ENCODE assay signal across 13 mouse cellular contexts in the genomic region with DNA sequence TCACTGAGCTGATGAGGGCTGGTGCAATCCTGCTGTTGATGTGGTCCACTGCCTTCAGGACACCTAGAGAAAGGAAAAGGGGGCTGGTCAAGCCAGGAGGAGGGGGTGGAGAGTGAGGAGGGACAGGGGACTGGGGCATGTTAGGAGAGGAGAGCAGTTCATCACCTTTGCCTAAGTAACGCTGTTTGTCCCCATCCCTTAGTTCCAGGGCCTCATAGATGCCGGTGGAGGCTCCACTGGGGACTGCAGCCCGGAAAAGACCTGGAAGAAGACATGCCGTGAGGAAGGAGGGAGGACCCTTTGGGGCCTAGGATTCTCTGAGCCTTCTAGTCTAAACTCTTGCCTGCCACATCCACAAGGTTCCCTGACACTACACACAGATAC. TPM values are rescaled to one million over a fixed set of nuclear protein-coding genes. Genes with fewer than 3 reads are reported as not detected.
DNase-seq lines count a peak whose midpoint lies in the region; ATAC-seq and TF ChIP-seq lines count a peak whose summit lies in the region.
"Had no signal": no experiment of that assay in that cellular context is flagged by ENCODE, and none has a peak within 500 bp of the region (broad histone marks: within the 10 kb centered on the region; RNA-seq: fewer than 3 reads in every experiment).

No protein-coding gene starts in this region.

- H3K9me3 ChIP-seq in heart, embryonic 10.5 days, result no peaks in the 10 kb centered on the region
- no peaks in the 10 kb centered on the region for H3K9me3 ChIP-seq in neural tube, embryonic 12.5 days
- H3K9me3 ChIP-seq in midbrain, embryonic 10.5 days (replicated peaks), result no peaks in the 10 kb centered on the region
- H3K9me3 ChIP-seq in liver, embryonic 11.5 days (ENCODE audit: control insufficient read depth, low read length), result no peaks in the 10 kb centered on the region
- H3K9me3 ChIP-seq: limb, embryonic 15.5 days had no signal

- ATAC-seq in neural tube, embryonic 12.5 days (ENCODE audit: low FRiP score, low read depth), result no peak
- ATAC-seq in activated CD4-positive, CD25-positive, alpha-beta regulatory T cell, adult 4 months, result no peak
- ATAC-seq in liver, embryonic 11.5 days (replicated peaks; ENCODE audit: low FRiP score), result no peak

- peaks cover 33% of the 10 kb centered on the region for H3K4me1 ChIP-seq in heart, embryonic 10.5 days
- H3K4me1 ChIP-seq in neural tube, embryonic 12.5 days, result peaks cover 16% of the 10 kb centered on the region
- H3K4me1 ChIP-seq in midbrain, embryonic 10.5 days, result peaks cover 40% of the 10 kb centered on the region
- peaks cover 20% of the 10 kb centered on the region for H3K4me1 ChIP-seq in thymus, adult 2 months (replicated peaks; ENCODE audit: control insufficient read depth, insufficient read depth, low read length)
- H3K4me1 ChIP-seq in liver, embryonic 11.5 days (replicated peaks; ENCODE audit: control insufficient read depth, insufficient read depth, low read length), result peaks cover 25% of the 10 kb centered on the region

- TF ChIP-seq POLR2A in thymus, adult 2 months (IDR thresholded peaks at IDR 0.05; ENCODE audit: control insufficient read depth, extremely low read depth, insufficient read depth, low read length, poor library complexity), result no peak

- peak overlapping the region; percentile 71; the same call in 1 of the 2 replicates for H3K4me2 ChIP-seq in neural tube, embryonic 12.5 days (replicated peaks)
- no peak overlapping the region; the same call in 1 of the 2 replicates for H3K4me2 ChIP-seq in liver, embryonic 11.5 days

- H3K36me3 ChIP-seq in heart, embryonic 10.5 days, result no peaks in the 10 kb centered on the region
- H3K36me3 ChIP-seq in neural tube, embryonic 12.5 days, result no peaks in the 10 kb centered on the region
- H3K36me3 ChIP-seq in midbrain, embryonic 10.5 days, result no peaks in the 10 kb centered on the region
- no peaks in the 10 kb centered on the region for H3K36me3 ChIP-seq in thymus, adult 2 months (ENCODE audit: control insufficient read depth, insufficient read depth, low read length)
- no peaks in the 10 kb centered on the region for H3K36me3 ChIP-seq in liver, embryonic 11.5 days (ENCODE audit: control insufficient read depth, insufficient read depth, low read length)

- peak; percentile 89 for DNase-seq in heart, adult 11 months
- no peak for DNase-seq in heart, embryonic 10.5 days (ENCODE audit: low spot score)
- DNase-seq in neural tube, embryonic 10.5 days (ENCODE audit: extremely low spot score, low spot score), result no peak
- DNase-seq in midbrain, embryonic 10.5 days (ENCODE audit: low spot score), result no peak
- DNase-seq in thymus, adult 2 months, result no peak
- no peak for DNase-seq in liver, embryonic 11.5 days (ENCODE audit: low spot score)
- DNase-seq: right cerebral cortex, adult 18-20 months had no signal

- no peak overlapping the region for H3K9ac ChIP-seq in neural tube, embryonic 12.5 days
- no peak overlapping the region for H3K9ac ChIP-seq in liver, embryonic 11.5 days (ENCODE audit: low read depth, low read length)
- H3K9ac ChIP-seq: limb, embryonic 15.5 days had no signal

- peaks cover 67% of the 10 kb centered on the region for H3K27me3 ChIP-seq in heart, embryonic 10.5 days (ENCODE audit: insufficient read depth, poor library complexity, severe bottlenecking)
- H3K27me3 ChIP-seq in neural tube, embryonic 12.5 days (replicated peaks), result peaks cover 14% of the 10 kb centered on the region
- peaks cover 71% of the 10 kb centered on the region for H3K27me3 ChIP-seq in midbrain, embryonic 10.5 days (ENCODE audit: low read depth, poor library complexity, severe bottlenecking)
- H3K27me3 ChIP-seq in thymus, adult 2 months (ENCODE audit: control insufficient read depth, insufficient read depth, low read length), result no peaks in the 10 kb centered on the region
- H3K27me3 ChIP-seq in liver, embryonic 11.5 days (replicated peaks; ENCODE audit: control insufficient read depth, insufficient read depth, low read length), result peaks cover 45% of the 10 kb centered on the region

- H3K27ac ChIP-seq in heart, embryonic 10.5 days, result no peak overlapping the region
- H3K27ac ChIP-seq in neural tube, embryonic 12.5 days, result no peak overlapping the region
- peak overlapping the region; percentile 59 for H3K27ac ChIP-seq in midbrain, embryonic 10.5 days (replicated peaks)
- no peak overlapping the region for H3K27ac ChIP-seq in thymus, adult 2 months (ENCODE audit: control insufficient read depth, insufficient read depth, low read length)
- H3K27ac ChIP-seq in liver, embryonic 11.5 days (ENCODE audit: low read depth, low read length), result no peak overlapping the region
- H3K27ac ChIP-seq: limb, embryonic 15.5 days had no signal

- TF ChIP-seq CTCF in thymus, adult 2 months (IDR thresholded peaks at IDR 0.05; ENCODE audit: borderline replicate concordance, control insufficient read depth, extremely low read depth, insufficient read depth, low read length, poor library complexity), result no peak

- no peak overlapping the region for H3K4me3 ChIP-seq in heart, embryonic 10.5 days
- H3K4me3 ChIP-seq in neural tube, embryonic 12.5 days, result no peak overlapping the region
- H3K4me3 ChIP-seq in midbrain, embryonic 10.5 days, result peak overlapping the region; percentile 58
- H3K4me3 ChIP-seq in thymus, adult 2 months (ENCODE audit: control insufficient read depth, insufficient read depth, low read length), result no peak overlapping the region
- no peak overlapping the region for H3K4me3 ChIP-seq in liver, embryonic 11.5 days (ENCODE audit: low read depth, low read length)

- WGBS in heart, embryonic 10.5 days, result 29% methylated on average over 4 of the region's 4 CpGs
- WGBS in neural tube, embryonic 12.5 days, result 33% methylated on average over 4 of the region's 4 CpGs
- 23% methylated on average over 4 of the region's 4 CpGs for WGBS in midbrain, embryonic 10.5 days
- 93% methylated on average over 4 of the region's 4 CpGs for WGBS in thymus, adult 2 months
- 65% methylated on average over 4 of the region's 4 CpGs for WGBS in liver, embryonic 11.5 days

RNA-seq across cellular contexts. Expression of gene Eno2, which starts 1.9 kb away (rescaled TPM):
- polyA plus RNA-seq in heart, embryonic 10.5 days (2016; fragmentation: Nextera tagmentation; extraction: Ambion mirVana), result 4.5 and 4.8 TPM in 2 replicates
- 25.2 and 27.8 TPM in 2 replicates for polyA plus RNA-seq in neural tube, embryonic 12.5 days (2016; fragmentation: Nextera tagmentation; extraction: Ambion mirVana)
- polyA plus RNA-seq in midbrain, embryonic 10.5 days (2016; fragmentation: Nextera tagmentation; extraction: Ambion mirVana), result 4.6 and 6.5 TPM in 2 replicates
- 10.2 and 12.9 TPM in 2 replicates for polyA plus RNA-seq in thymus, adult 2 months (2012; rRNA removed)
- polyA plus RNA-seq in activated CD4-positive, CD25-positive, alpha-beta regulatory T cell, adult 4 months (2017; shearing (Covaris generic)), result 1 to 10 TPM; 4.4 to 4.7 TPM
- 2.1 and 2.6 TPM in 2 replicates for polyA plus RNA-seq in liver, embryonic 11.5 days (2014; fragmentation: Nextera tagmentation; extraction: Ambion mirVana)

RNA-seq across cellular contexts. Expression of gene Atn1, which starts 11.2 kb away (rescaled TPM):
- polyA plus RNA-seq in heart, embryonic 10.5 days (2016; fragmentation: Nextera tagmentation; extraction: Ambion mirVana), result 7.4 and 11.4 TPM in 2 replicates
- polyA plus RNA-seq in neural tube, embryonic 12.5 days (2016; fragmentation: Nextera tagmentation; extraction: Ambion mirVana), result 16.8 and 17.4 TPM in 2 replicates
- 10.2 and 10.5 TPM in 2 replicates for polyA plus RNA-seq in midbrain, embryonic 10.5 days (2016; fragmentation: Nextera tagmentation; extraction: Ambion mirVana)
- 48.3 and 51.6 TPM in 2 replicates for polyA plus RNA-seq in thymus, adult 2 months (2012; rRNA removed)
- polyA plus RNA-seq in activated CD4-positive, CD25-positive, alpha-beta regulatory T cell, adult 4 months (2017; shearing (Covaris generic)), result 1 to 10 TPM; 3.3 to 5.7 TPM
- polyA plus RNA-seq in liver, embryonic 11.5 days (2014; fragmentation: Nextera tagmentation; extraction: Ambion mirVana), result 4.4 and 5.5 TPM in 2 replicates

RNA-seq across cellular contexts. Expression of gene Gm45234, which starts 11.7 kb away (rescaled TPM):
- not detected in 2 replicates for polyA plus RNA-seq in heart, embryonic 10.5 days (2016; fragmentation: Nextera tagmentation; extraction: Ambion mirVana)
- not detected in 2 replicates for polyA plus RNA-seq in neural tube, embryonic 12.5 days (2016; fragmentation: Nextera tagmentation; extraction: Ambion mirVana)
- not detected in 2 replicates for polyA plus RNA-seq in midbrain, embryonic 10.5 days (2016; fragmentation: Nextera tagmentation; extraction: Ambion mirVana)
- not detected in 2 replicates for polyA plus RNA-seq in thymus, adult 2 months (2012; rRNA removed)
- not detected for polyA plus RNA-seq in activated CD4-positive, CD25-positive, alpha-beta regulatory T cell, adult 4 months (2017; shearing (Covaris generic))
- 0.15 TPM in 1 of 2 replicates, not detected in the other for polyA plus RNA-seq in liver, embryonic 11.5 days (2014; fragmentation: Nextera tagmentation; extraction: Ambion mirVana)
- polyA plus RNA-seq: brain, embryonic 14.5 days; C2C12; gonadal fat pad, adult 2 months had no signal

RNA-seq across cellular contexts. Expression of gene Lrrc23, which starts 12.0 kb away (rescaled TPM):
- polyA plus RNA-seq in heart, embryonic 10.5 days (2016; fragmentation: Nextera tagmentation; extraction: Ambion mirVana), result 0.17 and 0.26 TPM in 2 replicates
- polyA plus RNA-seq in neural tube, embryonic 12.5 days (2016; fragmentation: Nextera tagmentation; extraction: Ambion mirVana), result 0.68 and 0.85 TPM in 2 replicates
- 1.3 and 1.4 TPM in 2 replicates for polyA plus RNA-seq in midbrain, embryonic 10.5 days (2016; fragmentation: Nextera tagmentation; extraction: Ambion mirVana)
- polyA plus RNA-seq in thymus, adult 2 months (2012; rRNA removed), result 4.0 and 5.5 TPM in 2 replicates
- under 1 TPM; 0.61 to 0.73 TPM for polyA plus RNA-seq in activated CD4-positive, CD25-positive, alpha-beta regulatory T cell, adult 4 months (2017; shearing (Covaris generic))
- polyA plus RNA-seq in liver, embryonic 11.5 days (2014; fragmentation: Nextera tagmentation; extraction: Ambion mirVana), result 0.11 TPM in 1 of 2 replicates, not detected in the other

RNA-seq across cellular contexts. Expression of gene Grcc10, which starts 26.4 kb away (rescaled TPM):
- polyA plus RNA-seq in heart, embryonic 10.5 days (2016; fragmentation: Nextera tagmentation; extraction: Ambion mirVana), result 297 and 301 TPM in 2 replicates
- polyA plus RNA-seq in neural tube, embryonic 12.5 days (2016; fragmentation: Nextera tagmentation; extraction: Ambion mirVana), result 527 and 552 TPM in 2 replicates
- polyA plus RNA-seq in midbrain, embryonic 10.5 days (2016; fragmentation: Nextera tagmentation; extraction: Ambion mirVana), result 445 and 490 TPM in 2 replicates
- polyA plus RNA-seq in thymus, adult 2 months (2012; rRNA removed), result 265 and 352 TPM in 2 replicates
- 100 to 1,000 TPM; 529 to 630 TPM for polyA plus RNA-seq in activated CD4-positive, CD25-positive, alpha-beta regulatory T cell, adult 4 months (2017; shearing (Covaris generic))
- polyA plus RNA-seq in liver, embryonic 11.5 days (2014; fragmentation: Nextera tagmentation; extraction: Ambion mirVana), result 147 and 167 TPM in 2 replicates
